Mouse (Mus musculus) forebrain, embryonic 16.5 days (tissue): ENCODE data around the gene Pxmp2. TPM values are rescaled to one million over a fixed set of nuclear protein-coding genes. Genes with fewer than 3 reads are reported as not detected.

Experiments used
- polyA plus RNA-seq: library from polyadenylated mRNA; unstranded; fragments of >200 nt; fragmentation: Nextera tagmentation; extraction: Ambion mirVana; gene quantifications from 2 replicates; pipeline ENCODE4 v1.2.1, GENCODE M21; 2015

Gene Pxmp2
- polyA plus RNA-seq, 1 experiment from 2014 or later: 5.3 TPM

Other genes with a start within 250 kb of the Pxmp2 start
- gene Gm17655, start 213.7 kb downstream of the Pxmp2 start, polyA plus RNA-seq: 3.3 and 7.5 TPM in 2 replicates
- gene Gm35315, start 191.8 kb downstream of the Pxmp2 start, polyA plus RNA-seq: 1.0 and 1.7 TPM in 2 replicates
- gene Plcxd1, start 186.2 kb downstream of the Pxmp2 start, polyA plus RNA-seq: 1.9 and 3.2 TPM in 2 replicates
- 61.7 and 68.9 TPM in 2 replicates for gene Gtpbp6, start 178.0 kb downstream of the Pxmp2 start, polyA plus RNA-seq
- 20.1 and 21.1 TPM in 2 replicates for gene Zfp605, start 176.1 kb downstream of the Pxmp2 start, polyA plus RNA-seq
- 91.2 and 92.4 TPM in 2 replicates for gene Chfr, start 150.3 kb downstream of the Pxmp2 start, polyA plus RNA-seq
- gene Golga3, start 109.5 kb downstream of the Pxmp2 start, polyA plus RNA-seq: 23.9 and 26.5 TPM in 2 replicates
- 25.2 and 29.1 TPM in 2 replicates for gene Ankle2, start 55.2 kb downstream of the Pxmp2 start, polyA plus RNA-seq
- gene Pgam5, start 16.3 kb downstream of the Pxmp2 start, polyA plus RNA-seq: 101 and 108 TPM in 2 replicates
- 12.4 and 13.7 TPM in 2 replicates for gene Pole, start 120 bp upstream of the Pxmp2 start, polyA plus RNA-seq
- gene P2rx2, start 57.0 kb upstream of the Pxmp2 start, polyA plus RNA-seq: 7.6 and 7.7 TPM in 2 replicates
- gene Lrcol1, start 58.5 kb upstream of the Pxmp2 start, polyA plus RNA-seq: not detected in 2 replicates
- gene Fbrsl1, start 162.3 kb upstream of the Pxmp2 start, polyA plus RNA-seq: 19.7 and 23.9 TPM in 2 replicates